Mouse (Mus musculus) embryonic stem cell, embryonic (primary cell): Measurements from ENCODE around the gene Setd6.

ENCODE experiments used
- CTCF ChIA-PET, 4 experiments: fragments of 300-600 bp in 2 of 4; fragments of 350-600 bp in 2 of 4; sonication (Branson Sonifier 250); formaldehyde crosslinking; loops; one replicate each; lab custom pipeline; 2022; ENCODE audit warnings: inconsistent platforms in 2 of 4; lab: Charles Lee
- POLR2A ChIA-PET, 4 experiments: fragments of 300-600 bp in 2 of 4; fragments of 350-600 bp in 2 of 4; sonication (Branson Sonifier 250); formaldehyde crosslinking; loops; one replicate each; lab custom pipeline; 2022; ENCODE audit warnings: antibody characterized with exemption in 4 of 4, inconsistent platforms in 1 of 4; lab: Charles Lee

The Setd6 gene

DNA sequence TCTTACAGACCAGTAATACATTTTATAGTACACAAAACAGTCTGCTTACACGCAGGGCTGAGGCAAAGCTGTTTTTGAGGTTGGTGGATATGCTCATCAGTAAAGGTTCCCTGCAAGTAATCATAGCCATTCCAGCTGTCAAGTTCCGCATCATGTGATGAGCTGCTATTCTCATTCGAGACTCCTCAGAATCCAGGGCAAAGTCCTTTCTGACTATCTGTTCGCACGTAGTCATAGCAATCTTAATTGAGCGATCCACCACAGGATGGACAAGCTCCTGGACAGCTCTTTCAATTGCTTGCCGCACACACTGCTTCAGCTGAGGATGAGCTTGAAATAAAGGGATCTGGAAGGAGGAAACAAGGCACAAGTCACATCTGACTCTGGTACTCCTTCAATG lies 26.1 kb downstream of the Setd6 start:
- ChIA-PET POLR2A (interaction anchor here (0.6 to 13.8 kb wide), 15 partner anchors 10 to 410 kb away, joined by 3 to 236 read pairs (median 4); partner anchors contain the start of genes Setd6 (in 2 of the 4), Usb1 (in 1 of the 4) and Zfp319 (in 1 of the 4)), CTCF (interaction anchor here in 3 of 4 experiments (0.8 to 1.4 kb wide), 3 partner anchors 17 to 142 kb away, joined by 3 to 7 read pairs (median 3); no protein-coding TSS in a partner anchor)

DNA sequence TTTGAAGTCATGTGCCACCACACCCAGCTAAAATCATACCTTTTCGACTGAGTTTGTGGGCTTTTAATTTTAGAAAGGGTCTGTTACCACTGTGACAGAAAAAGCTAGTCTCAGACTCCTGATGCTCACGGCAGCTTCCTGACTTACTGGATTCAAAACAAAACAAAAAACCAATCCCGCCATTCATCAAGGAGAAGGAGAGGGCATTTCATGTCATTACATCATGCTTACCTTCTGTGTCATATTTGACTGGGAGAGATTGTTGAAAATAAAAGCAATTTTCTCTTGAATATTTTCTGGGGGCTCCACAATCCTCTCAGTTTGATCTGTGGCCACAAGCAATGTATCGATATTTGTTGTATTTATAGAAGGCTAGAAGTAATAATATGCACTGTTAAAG lies 32.3 kb downstream of the Setd6 start:
- POLR2A ChIA-PET: interaction anchor here in 3 of 4 experiments (0.7 to 13.8 kb wide), 13 partner anchors 9 to 43 kb away, joined by 3 to 236 read pairs (median 5); partner anchors contain the start of gene Setd6 (in 1 of the 3)
- CTCF ChIA-PET: interaction anchor here in 1 of 4 experiments (1.4 kb wide), 1 partner anchor 10 kb away, joined by 4 read pairs; no protein-coding TSS in a partner anchor

- ChIA-PET CTCF (no interaction called here), POLR2A (interaction anchor here in 1 of 4 experiments (2.4 kb wide), 1 partner anchor 35 kb away, joined by 12 read pairs; the partner anchor contains the start of gene Setd6)
Observed at GRCm38 (mm10) chr8:95751924-95752323, 36.2 kb downstream of the Setd6 start.

- ChIA-PET POLR2A (interaction anchor here in 2 of 4 experiments (0.9 to 4.7 kb wide), 2 partner anchors 10 to 16 kb away, joined by 3 to 34 read pairs; no protein-coding TSS in a partner anchor), CTCF (no interaction called here)
Observed at GRCm38 (mm10) chr8:95760323-95760722, 44.6 kb downstream of the Setd6 start.

GRCm38 (mm10) chr8:95764133-95764532 lies 48.5 kb downstream of the Setd6 start:
- POLR2A ChIA-PET: interaction anchor here in 2 of 4 experiments (0.7 to 4.7 kb wide), 4 partner anchors 20 to 48 kb away, joined by 3 to 34 read pairs (median 4); no protein-coding TSS in a partner anchor
- CTCF ChIA-PET: no interaction called here
